Mouse (Mus musculus) liver, embryonic 11.5 days (tissue): ENCODE data around the gene Mogs. TPM values are rescaled to one million over a fixed set of nuclear protein-coding genes. Genes with fewer than 3 reads are reported as not detected.

Experiments
- ATAC-seq: fragments of 200-750 bp; cut with Nextera tagmentation; replicated peaks from 2 replicates; pipeline ENCODE4 v1.8.0; 2017; ENCODE audit warnings: moderate number of reproducible peaks, mild to moderate bottlenecking, moderate TSS enrichment, moderate library complexity; ENCODE audit not compliant: low FRiP score
- DNase-seq: peaks from one replicate; pipeline ENCODE4 v3.0.0-alpha.2; 2017; ENCODE audit warnings: low spot score
- H3K27ac ChIP-seq: fragments of 300-500 bp; sonication (generic); 2 replicates; pipeline ENCODE4 v1.5.1; 2014; ENCODE audit warnings: mild to moderate bottlenecking, low read depth, low read length, control low read depth
- H3K27me3 ChIP-seq: fragments of 300-500 bp; sonication (generic); replicated peaks from 2 replicates; pipeline ENCODE4 v1.6.1; 2014; ENCODE audit warnings: low read length, mixed read lengths; ENCODE audit not compliant: control insufficient read depth, insufficient read depth
- H3K36me3 ChIP-seq: fragments of 300-500 bp; sonication (generic); 2 replicates; pipeline ENCODE4 v1.6.1; 2014; ENCODE audit warnings: mild to moderate bottlenecking, low read length, moderate library complexity, mixed read lengths; ENCODE audit not compliant: control insufficient read depth, insufficient read depth
- H3K4me1 ChIP-seq: fragments of 300-500 bp; sonication (generic); replicated peaks from 2 replicates; pipeline ENCODE4 v1.6.1; 2014; ENCODE audit warnings: low read length, mixed read lengths; ENCODE audit not compliant: control insufficient read depth, insufficient read depth
- H3K4me2 ChIP-seq: fragments of 300-500 bp; sonication (generic); 2 replicates; pipeline ENCODE4 v1.6.1; 2014; ENCODE audit warnings: mild to moderate bottlenecking, control low read depth, moderate library complexity
- H3K4me3 ChIP-seq: fragments of 300-500 bp; sonication (generic); 2 replicates; pipeline ENCODE4 v1.5.1; 2014; ENCODE audit warnings: low read depth, low read length, control low read depth
- H3K9ac ChIP-seq: fragments of 300-500 bp; sonication (generic); 2 replicates; pipeline ENCODE4 v1.6.1; 2014; ENCODE audit warnings: low read depth, low read length, control low read depth
- H3K9me3 ChIP-seq: fragments of 300-500 bp; sonication (generic); 2 replicates; pipeline ENCODE4 v1.6.1; 2016; ENCODE audit warnings: low read length, inconsistent platforms, mixed read lengths; ENCODE audit not compliant: control insufficient read depth
- WGBS: fragments of 180-500 bp; shearing (Covaris S2); extraction: QIAGEN DNeasy Blood & Tissue Kit; methylation state at CpG from one replicate; pipeline ENCODE4 v1.1.7; 2014; 5-methylcytosine and 5-hydroxymethylcytosine counted together
- polyA plus RNA-seq: library from polyadenylated mRNA; unstranded; fragments of >200 nt; fragmentation: Nextera tagmentation; extraction: Ambion mirVana; gene quantifications from 2 replicates; pipeline ENCODE4 v1.2.1, GENCODE M21; 2014

Gene Mogs
- polyA plus RNA-seq, 1 experiment from 2014 or later = 88.9 TPM

DNA sequence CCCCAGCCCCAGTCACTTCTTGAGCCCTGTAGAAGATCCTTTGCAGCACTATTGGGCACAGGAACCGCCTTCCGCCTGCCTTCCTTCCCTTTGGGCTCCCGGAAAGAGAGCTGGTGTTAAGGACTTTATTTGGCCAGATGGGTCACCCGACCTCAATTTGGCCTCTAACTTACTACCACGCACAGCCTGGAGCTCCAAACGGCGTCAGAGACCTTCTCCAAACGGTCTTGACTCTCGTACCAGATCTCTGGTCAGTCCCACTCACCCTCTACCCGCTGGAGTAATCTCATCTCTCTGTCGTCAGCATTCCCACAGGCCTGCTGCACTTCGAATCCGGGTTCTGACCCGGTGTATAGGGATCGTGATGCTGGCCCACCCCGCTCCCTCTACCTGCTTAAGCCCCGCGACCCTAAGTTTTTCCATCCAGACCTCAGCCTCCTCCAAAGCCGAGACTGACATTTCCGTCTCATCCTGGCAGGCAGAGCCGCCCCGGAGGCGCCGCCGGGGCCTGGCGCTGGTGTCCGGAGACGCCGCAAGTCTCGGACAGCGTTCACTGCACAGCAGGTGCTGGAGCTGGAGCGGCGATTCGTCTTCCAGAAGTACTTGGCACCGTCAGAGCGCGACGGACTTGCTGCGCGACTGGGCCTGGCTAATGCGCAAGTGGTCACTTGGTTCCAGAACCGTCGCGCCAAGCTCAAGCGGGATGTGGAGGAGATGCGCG lies 27.9 kb upstream of the Mogs start:
- Histone ChIP-seq H3K4me1 (peaks cover 6% of the 10 kb centered on the region; the same call in 1 of the 2 replicates), H3K4me3 (peak overlapping the region; percentile 30), H3K4me2 (peak overlapping the region; percentile 54), H3K9ac (no peak overlapping the region), H3K9me3 (no peaks in the 10 kb centered on the region), H3K36me3 (peaks cover 2% of the 10 kb centered on the region; the same call in 1 of the 2 replicates), H3K27me3 (peaks cover 83% of the 10 kb centered on the region), H3K27ac (no peak overlapping the region)
- ATAC-seq = no peak
- DNase-seq = no peak
- 3% methylated on average over 47 of the region's 47 CpGs for WGBS

GRCm38 (mm10) chr6:83087926-83088260 lies 27.4 kb upstream of the Mogs start:
- H3K27me3 ChIP-seq = peaks cover 77% of the 10 kb centered on the region
- H3K9ac ChIP-seq = no peak overlapping the region
- H3K4me3 ChIP-seq = peak overlapping the region; percentile 30
- DNase-seq (no peak), ATAC-seq (no peak)
- H3K4me1 ChIP-seq = peaks cover 6% of the 10 kb centered on the region; the same call in 1 of the 2 replicates
- no peak overlapping the region for H3K27ac ChIP-seq
- H3K9me3 ChIP-seq = no peaks in the 10 kb centered on the region
- H3K36me3 ChIP-seq = no peaks in the 10 kb centered on the region
- 13% methylated on average over 9 of the region's 9 CpGs for WGBS
- H3K4me2 ChIP-seq = peak overlapping the region; percentile 54

GRCm38 (mm10) chr6:83092416-83093127 lies 22.7 kb upstream of the Mogs start:
- DNase-seq (no peak), ATAC-seq (no peak)
- 37% methylated on average over 6 of the region's 6 CpGs for WGBS
- H3K4me2 ChIP-seq = no peak overlapping the region
- H3K4me3 ChIP-seq = no peak overlapping the region
- H3K36me3 ChIP-seq = no peaks in the 10 kb centered on the region
- H3K9me3 ChIP-seq = no peaks in the 10 kb centered on the region
- H3K4me1 ChIP-seq = no peaks in the 10 kb centered on the region
- no peak overlapping the region for H3K9ac ChIP-seq
- H3K27ac ChIP-seq = no peak overlapping the region
- H3K27me3 ChIP-seq = peaks cover 31% of the 10 kb centered on the region

DNA sequence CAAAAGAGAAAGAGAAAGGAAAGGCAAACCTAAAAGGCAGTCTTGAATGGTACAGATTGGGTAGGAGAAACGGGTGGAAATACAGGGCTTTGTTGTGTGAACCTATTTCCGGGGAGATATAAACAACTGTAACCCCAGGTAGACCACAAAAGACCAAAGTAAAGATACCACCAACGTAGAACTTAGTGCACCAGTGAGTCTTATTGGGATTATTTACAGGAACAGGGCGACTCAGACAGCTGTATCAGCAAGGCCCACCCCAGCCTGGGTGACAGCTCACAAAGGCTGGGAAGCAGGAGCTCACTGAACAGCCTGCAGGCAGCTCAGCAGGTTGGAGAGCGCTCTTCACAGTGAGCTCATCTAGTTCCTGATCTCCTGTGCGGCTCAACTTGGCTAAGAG lies 19.3 kb upstream of the Mogs start:
- 30% methylated on average over 6 of the region's 6 CpGs for WGBS
- H3K27ac ChIP-seq = no peak overlapping the region
- H3K4me1 ChIP-seq = peaks cover 3% of the 10 kb centered on the region; the same call in 1 of the 2 replicates
- H3K4me2 ChIP-seq = no peak overlapping the region
- H3K27me3 ChIP-seq = no peaks in the 10 kb centered on the region; the same call in none of the 2 replicates
- no peak for DNase-seq
- no peak overlapping the region for H3K9ac ChIP-seq
- no peaks in the 10 kb centered on the region for H3K36me3 ChIP-seq
- no peak overlapping the region for H3K4me3 ChIP-seq
- no peak for ATAC-seq
- no peaks in the 10 kb centered on the region for H3K9me3 ChIP-seq

DNA sequence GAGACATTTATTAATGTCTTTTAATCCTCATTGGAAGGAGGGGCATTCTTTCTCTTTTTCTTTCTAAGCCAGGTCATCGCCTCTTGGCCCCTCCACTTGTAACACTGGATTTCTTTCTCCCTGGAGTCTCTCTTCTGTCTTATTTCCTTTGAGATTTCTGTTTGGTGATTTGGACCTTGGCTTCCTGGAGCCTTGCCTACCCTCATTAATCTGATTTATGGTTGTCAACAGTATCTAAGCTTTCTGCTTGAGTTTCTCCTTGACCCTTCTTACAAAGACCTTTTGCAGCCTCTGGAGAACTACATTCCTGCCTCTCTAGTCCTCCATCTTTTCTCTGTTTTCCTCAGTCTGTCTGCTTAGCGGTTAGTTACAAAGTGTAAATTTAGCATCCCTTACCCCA lies 16.9 kb upstream of the Mogs start:
- no peak for ATAC-seq
- peaks cover 20% of the 10 kb centered on the region for H3K4me1 ChIP-seq
- H3K9ac ChIP-seq = no peak overlapping the region
- H3K4me2 ChIP-seq = no peak overlapping the region
- no peaks in the 10 kb centered on the region for H3K36me3 ChIP-seq
- H3K27ac ChIP-seq = no peak overlapping the region
- no peak for DNase-seq
- H3K9me3 ChIP-seq = no peaks in the 10 kb centered on the region
- 59% methylated on average over 2 of the region's 2 CpGs for WGBS
- no peak overlapping the region for H3K4me3 ChIP-seq
- no peaks in the 10 kb centered on the region; the same call in none of the 2 replicates for H3K27me3 ChIP-seq

- Histone ChIP-seq H3K9ac (peak within 1 kb of the TSS; percentile 95), H3K9me3 (no peaks in the 10 kb centered on the region), H3K27me3 (no peaks in the 10 kb centered on the region; the same call in none of the 2 replicates), H3K4me2 (peak within 1 kb of the TSS; percentile 100), H3K27ac (peak within 1 kb of the TSS; percentile 87), H3K4me1 (peaks cover 23% of the 10 kb centered on the region), H3K4me3 (peak within 1 kb of the TSS; percentile 87), H3K36me3 (peaks cover 2% of the 10 kb centered on the region; the same call in 1 of the 2 replicates)
- ATAC-seq (peak; percentile 86), DNase-seq (peak; percentile 78)
- WGBS = under 1% methylated on average over 25 of the region's 25 CpGs
These were observed 14.0 kb upstream of the Mogs start, which contains the start of the genes Ccdc142 and Gm42688 for GRCm38 (mm10) chr6:83101316-83101687. Ccdc142 (plus strand) TSS chr6:83101601. Gm42688 (plus strand) TSS chr6:83101617.

DNA sequence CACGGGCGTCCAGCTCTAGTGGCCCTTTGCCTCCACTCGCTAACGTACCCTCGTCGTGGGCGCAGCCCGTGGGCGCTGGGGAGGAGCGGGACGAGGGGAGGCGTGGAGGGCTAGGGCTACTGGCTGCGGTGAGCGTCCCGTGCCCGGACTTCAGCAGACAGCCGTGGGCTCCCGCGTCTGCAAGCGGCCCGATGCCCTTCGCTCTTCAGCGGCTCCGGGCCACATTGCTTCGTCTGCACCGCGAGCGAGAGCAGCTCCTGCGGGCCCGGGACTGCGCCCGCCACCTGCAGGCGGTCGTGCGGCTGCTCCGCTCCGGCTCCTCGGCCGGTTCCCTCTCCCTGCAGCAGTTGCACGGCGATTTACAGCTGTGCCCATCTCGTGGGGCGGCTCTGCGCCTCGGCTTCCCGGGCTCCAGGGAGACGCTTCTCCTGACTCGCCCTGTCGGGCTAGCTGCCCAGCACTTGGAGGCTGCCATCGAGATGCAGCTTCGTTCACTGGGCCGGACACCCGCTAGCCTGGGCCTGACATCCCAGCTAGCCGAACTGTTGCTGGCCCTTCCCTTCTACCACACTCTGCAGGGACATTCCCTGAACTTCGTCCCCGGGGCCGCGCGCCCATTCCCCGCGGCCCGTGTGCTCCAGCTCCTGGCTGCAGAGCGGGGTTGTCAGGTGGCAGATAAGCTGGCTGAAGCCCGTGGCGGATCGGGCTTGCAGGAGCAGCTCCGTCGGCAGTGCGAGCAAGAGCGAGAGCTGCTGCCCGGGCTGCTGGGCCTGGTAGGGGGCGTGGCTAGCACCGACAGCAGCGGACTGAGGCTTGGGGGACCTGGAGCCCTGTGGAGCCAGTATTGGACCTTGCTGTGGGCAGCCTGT lies 13.4 kb upstream of the Mogs start:
- peak; percentile 77 for DNase-seq
- peak overlapping the region; percentile 100 for H3K4me2 ChIP-seq
- under 1% methylated on average over 74 of the region's 74 CpGs for WGBS
- peak overlapping the region; percentile 95 for H3K9ac ChIP-seq
- peaks cover 23% of the 10 kb centered on the region for H3K4me1 ChIP-seq
- no peaks in the 10 kb centered on the region for H3K9me3 ChIP-seq
- H3K27me3 ChIP-seq = no peaks in the 10 kb centered on the region; the same call in none of the 2 replicates
- ATAC-seq = peak; percentile 77
- H3K36me3 ChIP-seq = peaks cover 2% of the 10 kb centered on the region; the same call in 1 of the 2 replicates
- H3K4me3 ChIP-seq = peak overlapping the region; percentile 87
- H3K27ac ChIP-seq = peak overlapping the region; percentile 87

DNA sequence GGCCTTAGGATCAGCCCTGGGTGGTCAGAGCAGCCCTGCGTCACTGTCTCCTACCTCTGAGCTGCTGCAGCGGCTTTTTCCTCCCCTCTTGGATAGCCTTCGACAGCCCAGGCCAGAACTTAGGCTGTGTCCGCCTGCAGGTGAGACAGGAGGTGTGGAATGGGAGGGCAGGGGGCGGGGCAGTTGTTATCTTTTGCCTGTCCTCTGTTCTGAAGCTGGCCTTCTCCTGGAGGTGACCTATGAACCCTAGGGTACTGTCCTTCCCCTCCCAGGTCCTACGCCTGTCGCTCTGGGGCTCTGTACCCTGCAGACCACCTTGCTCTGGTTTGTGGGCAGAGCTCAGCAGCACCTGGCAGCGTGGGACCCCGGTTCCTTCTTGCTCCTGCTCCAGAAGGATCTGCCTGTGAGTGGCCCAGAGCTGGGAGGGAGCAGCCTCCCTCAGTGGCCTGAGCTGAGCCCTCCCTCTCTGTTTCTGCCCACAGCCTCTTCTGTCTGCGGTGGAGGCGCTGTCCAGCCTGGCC lies 12.1 kb upstream of the Mogs start:
- Histone ChIP-seq H3K4me3 (peak overlapping the region; percentile 87), H3K27ac (peak overlapping the region; percentile 34; the same call in 1 of the 2 replicates), H3K9ac (peak overlapping the region; percentile 95), H3K4me1 (peaks cover 32% of the 10 kb centered on the region), H3K27me3 (no peaks in the 10 kb centered on the region; the same call in 1 of the 2 replicates), H3K36me3 (peaks cover 2% of the 10 kb centered on the region; the same call in 1 of the 2 replicates), H3K9me3 (no peaks in the 10 kb centered on the region), H3K4me2 (peak overlapping the region; percentile 100)
- DNase-seq (no peak), ATAC-seq (no peak)
- WGBS = 50% methylated on average over 11 of the region's 11 CpGs
